Mouse (Mus musculus) G1E (cell line): ENCODE data around the gene Mphosph6.

Experiments used
- CTCF ChIP-seq: IDR thresholded peaks from 2 replicates; pipeline ENCODE4 v1.5.1; 2012; ENCODE audit warnings: low read depth, low read length, inconsistent platforms, mixed read lengths
- GATA1 ChIP-seq: IDR thresholded peaks from 2 replicates; pipeline ENCODE4 v1.6.1; 2012; ENCODE audit warnings: borderline replicate concordance, low read length, inconsistent platforms, mixed read lengths
- GATA2 ChIP-seq: IDR thresholded peaks from 2 replicates; pipeline ENCODE4 v1.6.1; 2012; ENCODE audit warnings: low read depth, low read length, inconsistent platforms, borderline replicate concordance
- POLR2AphosphoS5 ChIP-seq: IDR thresholded peaks from 2 replicates; pipeline ENCODE4 v1.6.1; 2012; ENCODE audit warnings: low read depth, low read length, inconsistent platforms; ENCODE audit not compliant: insufficient replicate concordance
- TAL1 ChIP-seq: conservative IDR thresholded peaks from 2 replicates; pipeline ENCODE4 v1.6.1; 2012; ENCODE audit warnings: low read depth, low read length, inconsistent platforms, mixed read lengths

DNA sequence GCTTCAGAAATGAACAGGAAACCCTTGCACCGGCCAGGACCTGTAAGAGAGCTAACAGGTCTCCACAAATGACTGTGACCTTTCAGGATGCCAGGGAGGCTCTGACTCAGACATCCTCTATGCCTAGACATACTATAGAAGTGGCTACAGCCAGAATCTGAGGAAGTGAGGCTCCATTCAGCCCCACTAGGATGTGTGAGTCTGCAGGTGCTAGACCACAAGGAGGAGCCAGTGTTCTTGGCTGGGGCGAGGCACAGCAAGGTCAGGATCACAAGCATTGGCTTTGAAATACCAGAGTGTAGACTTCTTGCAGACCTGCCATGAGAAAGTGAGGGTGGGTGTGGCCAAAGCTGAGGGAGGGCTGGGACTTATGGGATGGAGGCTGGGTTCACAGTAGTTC lies 29.1 kb downstream of the Mphosph6 start:
- TF ChIP-seq CTCF (no peak), GATA1 (no peak), GATA2 (no peak), TAL1 (no peak), POLR2AphosphoS5 (no peak)
